Mouse (Mus musculus) frontal cortex, postnatal 10 days (tissue): ENCODE measurements around the gene Ptprd.

Experiments used
- DNase-seq, 2 experiments: peaks; one replicate each; pipeline ENCODE4 v3.0.0; 2022; ENCODE audit warnings: low spot score in 2 of 2, mixed read lengths in 1 of 2

Ptprd gene

GRCm38 (mm10) chr4:77248918-77249317 is 962.8 kb downstream of the Ptprd start:
- DNase-seq, result no peak

GRCm38 (mm10) chr4:77241852-77242455 is 969.8 kb downstream of the Ptprd start:
- DNase-seq, result no peak

DNA sequence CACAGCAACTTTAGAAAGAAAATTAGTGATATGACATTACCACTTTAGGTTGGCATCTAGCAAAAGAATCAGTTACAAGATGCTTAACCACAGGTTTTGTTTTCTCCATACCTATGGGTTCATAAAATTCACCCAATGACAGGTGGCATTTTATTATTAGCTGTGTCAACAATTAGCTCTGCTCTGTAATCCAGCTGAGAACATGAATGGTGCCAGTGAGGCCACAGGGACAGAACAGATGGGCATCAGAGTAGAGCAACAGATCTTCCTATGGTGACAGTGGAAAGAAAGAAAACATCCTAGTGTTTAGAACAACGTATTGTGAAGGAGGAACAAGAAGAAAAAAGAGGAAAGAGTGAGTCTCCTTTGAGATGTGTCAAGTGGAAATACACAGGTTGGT is 973.6 kb downstream of the Ptprd start:
- no peak for DNase-seq

DNA sequence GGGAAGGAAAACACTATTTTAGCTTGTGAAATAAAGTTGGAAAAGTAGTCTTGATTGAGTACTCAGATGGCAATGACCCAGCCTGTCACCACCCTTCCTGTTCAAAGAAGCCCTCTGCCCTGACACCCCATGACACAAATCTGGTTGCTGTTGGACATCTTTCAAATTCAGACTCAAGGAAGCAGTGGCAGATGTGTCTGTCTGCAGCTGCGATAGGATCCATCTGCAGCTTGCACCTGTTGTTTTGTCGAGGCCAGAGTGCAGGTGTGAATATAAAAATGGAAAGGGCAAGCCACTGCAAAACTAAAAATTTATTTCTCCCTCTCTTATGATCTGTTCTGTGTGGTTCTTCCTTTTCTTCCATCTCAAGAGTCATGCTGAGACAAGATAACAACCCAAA is 978.5 kb downstream of the Ptprd start:
- no peak for DNase-seq

DNA sequence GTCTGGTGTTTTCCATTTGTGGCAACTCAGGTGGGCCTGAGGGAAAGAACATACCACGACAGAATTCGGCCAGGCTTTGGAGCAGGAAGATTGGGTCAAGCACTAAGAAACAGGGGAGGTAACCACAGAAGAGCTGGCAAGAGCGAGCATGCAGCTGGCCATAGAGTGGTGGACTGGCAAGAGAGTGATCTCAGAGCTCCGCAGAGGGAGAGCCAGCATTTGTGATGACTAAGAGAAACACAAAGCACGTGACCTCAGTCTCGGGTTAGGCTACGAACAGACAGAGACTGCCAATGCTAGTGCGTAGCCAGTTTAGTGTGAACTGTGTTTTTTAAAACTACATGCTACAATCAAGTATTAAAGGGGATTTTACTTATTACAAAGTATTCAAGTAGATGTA is 1042.9 kb downstream of the Ptprd start:
- DNase-seq, result no peak

DNA sequence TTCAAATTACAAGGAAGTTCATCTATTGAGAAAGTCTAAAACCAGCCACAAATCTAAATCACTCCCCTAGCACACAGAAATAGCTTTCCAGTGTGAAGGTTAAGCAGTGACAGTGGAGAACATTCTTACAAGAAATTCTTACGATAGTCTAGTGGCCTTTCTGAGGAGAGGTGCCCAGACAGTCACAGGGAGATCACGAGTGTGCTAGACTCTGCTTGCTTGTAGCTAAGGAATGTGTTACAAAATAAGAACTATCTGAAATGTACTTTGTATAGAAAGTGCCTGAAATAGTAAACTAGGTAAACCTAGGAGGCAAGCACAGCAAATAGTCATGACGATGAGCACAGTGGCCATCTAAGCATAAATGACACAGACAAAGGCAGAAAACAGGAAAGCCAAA is 1054.2 kb downstream of the Ptprd start:
- no peak for DNase-seq

DNA sequence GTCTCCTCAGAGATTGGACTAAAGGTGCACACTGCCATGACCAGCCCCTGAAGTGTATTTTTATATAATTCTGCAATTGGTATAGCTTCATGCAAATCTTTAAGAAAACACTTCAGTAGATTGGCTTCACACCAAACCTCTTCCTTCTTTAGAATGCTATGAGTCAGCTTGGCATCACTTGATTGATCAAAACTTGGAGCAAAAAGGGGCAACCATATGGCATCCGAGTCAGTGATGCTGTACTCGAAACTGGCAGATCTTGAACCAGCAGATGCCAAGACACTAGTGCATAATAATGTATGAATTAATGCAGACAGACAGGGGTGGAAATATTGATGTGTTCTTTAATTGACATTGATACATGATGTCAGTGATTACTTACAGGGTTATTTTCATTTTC is 1056.2 kb downstream of the Ptprd start:
- DNase-seq, result peak in 1 of 2 experiments; percentile 15

DNA sequence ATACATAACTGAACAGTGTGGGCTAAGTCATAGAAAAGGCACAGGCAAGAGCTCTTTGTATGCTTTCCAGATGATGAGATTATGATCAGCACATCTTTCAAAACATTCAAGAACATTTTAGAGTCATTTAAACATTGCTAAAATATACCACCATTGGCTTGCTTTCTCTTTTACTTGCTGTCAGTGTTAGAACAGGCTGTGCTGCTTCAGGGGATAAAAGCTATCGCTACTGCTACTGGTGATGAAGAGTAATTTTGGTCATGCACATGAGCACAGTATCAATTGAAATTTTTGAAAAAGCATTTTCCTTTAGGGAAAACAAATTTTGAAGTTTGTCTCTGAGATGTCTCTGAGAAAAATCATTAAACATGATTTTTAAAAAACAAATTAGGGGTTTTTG is 1056.7 kb downstream of the Ptprd start:
- no peak for DNase-seq

DNA sequence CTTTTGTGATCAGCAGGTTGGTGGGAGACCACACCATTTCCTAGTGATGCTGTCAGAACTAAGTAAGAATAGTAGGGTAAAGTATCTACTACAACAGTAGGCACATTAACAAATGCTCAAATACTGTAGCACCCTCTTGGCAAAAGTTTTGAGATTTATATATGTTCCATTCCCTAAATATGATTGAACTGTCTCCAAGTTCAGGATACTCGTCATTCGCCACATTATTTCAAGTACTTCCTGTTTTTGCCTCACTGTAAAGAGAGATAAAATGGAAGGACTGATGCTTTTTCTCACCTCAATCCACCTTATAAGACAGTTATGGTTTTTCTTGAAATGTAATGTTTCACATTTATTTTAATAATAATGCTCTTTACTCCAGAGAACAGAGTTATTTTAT is 1086.9 kb downstream of the Ptprd start:
- no peak for DNase-seq

GRCm38 (mm10) chr4:77110894-77111293 is 1100.9 kb downstream of the Ptprd start:
- DNase-seq, result no peak

DNA sequence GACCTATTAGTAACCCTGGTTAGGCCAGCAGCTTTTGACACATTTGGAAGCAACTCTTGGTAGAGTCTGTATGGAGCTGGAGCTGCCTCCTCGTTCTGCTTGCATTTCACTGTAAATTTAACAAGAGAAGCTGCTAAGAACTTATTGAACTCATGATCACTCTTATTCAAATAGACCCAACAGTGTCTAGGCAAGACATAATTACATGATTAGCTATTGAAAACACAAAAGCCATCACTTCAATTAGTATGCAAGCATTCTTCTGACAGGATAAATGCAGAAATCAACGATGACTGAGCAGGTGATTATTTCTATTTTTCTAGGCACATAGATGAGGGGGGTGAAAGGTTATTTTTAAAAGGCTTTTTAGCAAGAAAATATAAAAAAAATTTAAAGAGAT is 1104.5 kb downstream of the Ptprd start:
- no peak for DNase-seq

- DNase-seq, result peak in 1 of 2 experiments; percentile 16
Observed at GRCm38 (mm10) chr4:77083165-77083564, 1128.6 kb downstream of the Ptprd start.

- DNase-seq, result no peak
Observed at GRCm38 (mm10) chr4:77077607-77078006, 1134.2 kb downstream of the Ptprd start.

DNA sequence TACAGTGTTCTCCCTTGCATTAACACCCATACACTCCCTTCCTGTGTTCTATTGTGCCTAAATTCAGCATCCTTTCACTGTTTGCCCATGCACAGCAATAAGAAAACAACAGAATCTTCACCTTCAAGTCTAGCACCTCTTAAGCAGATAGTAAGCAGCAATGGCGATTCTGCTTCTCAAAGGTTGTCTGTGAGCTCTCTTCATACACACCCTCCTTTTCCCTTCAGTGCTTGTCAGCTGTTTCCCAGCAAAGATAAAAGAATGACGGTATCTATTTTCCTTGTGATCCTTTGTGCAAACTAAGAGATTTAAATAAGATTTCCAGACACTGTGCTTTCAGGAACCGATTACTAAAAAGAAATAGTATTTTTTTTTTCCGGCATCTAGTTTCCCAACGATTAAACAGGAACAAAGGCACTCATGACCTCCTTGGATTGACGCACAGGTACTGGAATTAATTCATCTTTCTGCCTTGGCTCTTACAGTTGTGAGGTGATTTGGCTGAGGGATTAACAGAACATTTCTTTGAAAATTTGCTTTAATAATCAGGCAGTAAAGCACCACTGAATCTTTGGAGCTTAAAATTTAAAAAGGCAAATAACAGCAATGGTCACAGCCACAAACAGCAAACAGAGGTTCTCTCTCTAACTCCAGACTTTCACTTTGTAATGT is 1161.1 kb downstream of the Ptprd start:
- no peak for DNase-seq

GRCm38 (mm10) chr4:77004483-77004882 is 1207.3 kb downstream of the Ptprd start:
- no peak for DNase-seq

DNA sequence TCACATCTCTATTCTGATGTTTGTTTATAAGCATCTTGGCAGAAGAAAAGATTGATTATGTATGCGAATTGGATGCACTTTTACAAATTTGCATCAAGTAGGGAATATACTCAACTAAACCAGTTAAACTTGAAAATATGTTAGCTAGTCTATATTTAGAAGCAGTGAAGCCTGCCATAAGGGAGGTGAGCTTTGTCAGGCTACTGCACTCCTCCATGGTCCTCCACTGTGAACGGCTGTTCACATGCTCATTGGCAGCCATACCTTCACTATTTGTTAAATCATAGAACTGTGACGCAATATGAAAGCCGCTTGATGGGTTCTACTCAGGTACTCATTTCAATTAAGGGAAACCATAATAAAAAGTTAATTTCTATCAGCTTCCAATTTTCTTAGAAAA is 1215.6 kb downstream of the Ptprd start:
- no peak for DNase-seq

DNA sequence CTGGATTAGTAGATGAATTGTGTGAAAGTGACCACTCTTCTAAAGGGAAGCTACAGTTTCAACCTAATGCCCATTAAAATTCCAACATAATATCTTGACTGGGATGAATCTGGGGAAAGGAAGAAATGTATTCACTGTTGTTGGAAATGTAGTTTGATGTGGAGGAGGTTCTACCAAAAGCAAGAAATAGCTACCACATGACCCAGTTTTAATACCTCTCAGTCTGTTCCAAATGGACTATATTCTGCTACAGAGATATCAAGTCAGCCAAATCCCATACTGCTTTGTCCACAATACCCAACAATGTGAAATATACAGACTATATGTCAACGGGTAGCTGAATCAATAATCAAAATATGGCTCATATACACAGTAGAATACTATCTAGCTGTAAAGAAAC is 1221.8 kb downstream of the Ptprd start:
- no peak for DNase-seq

DNA sequence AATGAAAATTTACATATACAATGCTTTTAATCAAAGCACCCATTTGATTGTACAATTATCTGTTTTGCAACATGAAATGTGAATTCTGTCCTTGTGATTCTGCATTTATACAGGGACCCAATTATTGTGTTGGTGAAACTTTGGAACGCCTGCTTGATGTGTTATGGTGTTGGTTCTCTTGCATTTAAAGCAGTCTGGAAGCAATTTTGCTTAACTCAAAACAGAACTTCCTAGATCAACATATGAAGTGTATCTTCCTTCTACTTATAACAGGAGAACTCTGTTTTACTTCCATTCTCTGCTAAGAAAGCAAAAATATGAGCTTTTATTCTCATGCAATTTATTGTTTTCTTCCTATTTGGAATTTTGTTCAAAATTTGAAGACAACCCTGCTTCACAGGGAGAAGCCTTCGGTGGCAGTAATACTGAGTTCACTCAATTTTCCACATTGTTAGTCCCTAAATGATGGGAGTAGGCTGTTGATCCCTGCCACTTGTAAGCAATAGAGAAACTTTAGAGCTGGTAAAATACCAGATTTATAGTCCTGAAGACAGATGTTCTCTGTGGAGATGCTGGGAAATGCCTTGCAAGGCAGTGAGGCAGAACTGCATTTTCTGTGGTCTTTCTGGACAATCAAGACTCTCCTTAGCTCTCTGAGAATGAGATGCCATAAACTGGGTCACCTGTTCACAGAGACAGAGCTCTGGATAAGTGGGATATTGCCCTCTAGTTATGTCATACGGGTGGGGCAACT is 1234.5 kb downstream of the Ptprd start:
- no peak for DNase-seq

DNA sequence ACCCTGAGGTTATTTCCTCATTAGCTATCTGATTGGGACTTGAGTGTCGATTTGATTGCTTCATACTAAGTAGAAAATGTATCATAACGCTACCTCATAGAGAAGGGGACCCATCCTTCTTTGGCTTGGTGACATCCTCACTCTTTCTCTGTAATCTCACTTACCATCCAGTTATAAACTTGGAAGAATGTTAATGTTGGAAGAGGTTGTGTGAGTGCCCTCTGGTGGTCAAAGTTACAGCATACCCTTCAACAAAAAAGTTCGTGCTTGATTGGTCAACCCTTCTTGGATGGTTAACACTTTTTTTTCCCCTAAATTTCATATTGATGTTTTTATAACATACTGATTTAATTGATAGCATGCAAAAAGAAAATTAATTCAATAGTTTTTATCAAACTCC is 1263.5 kb downstream of the Ptprd start:
- DNase-seq, result no peak

- DNase-seq, result no peak
Observed at GRCm38 (mm10) chr4:76941382-76942360, 1270.1 kb downstream of the Ptprd start.

GRCm38 (mm10) chr4:76931559-76931958 is 1280.2 kb downstream of the Ptprd start:
- no peak for DNase-seq
